Mouse (Mus musculus) left cerebral cortex, postnatal 36 days (tissue): ENCODE measurements around the gene Tomm40. TPM values are rescaled to one million over a fixed set of nuclear protein-coding genes. Genes with fewer than 3 reads are reported as not detected.

Experiments
- DNase-seq, 2 experiments: peaks; one replicate each; pipeline ENCODE4 v3.0.0; 2021 to 2022; ENCODE audit warnings: low spot score in 2 of 2, mixed read lengths in 1 of 2
- intact Hi-C: fragments of 180-260 bp; cut with DNase I; formaldehyde crosslinking; loops from one replicate; pipeline ENCODE4 v1.15.1; 2025
- total RNA-seq, 2 experiments: library from RNA; stranded (reverse); gene quantifications; 2 replicates each; pipeline ENCODE4 v1.2.3; 2021

The Tomm40 gene
- 100 to 1,000 TPM; 113 to 125 TPM for total RNA-seq

- DNase-seq, result peak; percentile 99
- intact Hi-C loops, result loop anchor here (2.0 kb wide), 1 partner anchor 51 kb away; the partner anchor contains the start of gene Clptm1
Measured at GRCm38 (mm10) chr7:19715239-19716054, at the start of gene Tomm40. Tomm40 (minus strand) TSS chr7:19715438.

DNA sequence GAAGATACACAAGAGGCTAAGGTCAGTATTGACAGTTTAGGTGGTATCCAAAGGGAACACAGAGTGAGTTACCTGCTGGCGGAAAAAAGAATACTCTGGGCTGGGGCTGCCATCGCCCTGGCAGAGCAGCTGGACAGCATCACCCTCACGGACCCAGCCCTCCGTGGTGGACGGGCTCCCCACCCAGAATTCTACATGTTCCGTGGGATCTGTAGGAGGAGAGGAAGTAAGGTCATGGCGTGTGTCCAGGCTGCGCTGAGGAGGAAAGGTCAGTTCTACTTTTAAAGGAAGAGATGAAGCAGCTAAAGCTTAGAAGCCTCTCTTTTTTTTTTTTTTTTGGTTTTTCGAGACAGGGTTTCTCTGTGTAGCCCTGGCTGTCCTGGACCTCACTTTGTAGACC, 49.3 kb upstream of the Tomm40 start:
- intact Hi-C loops, result no loop called here
- DNase-seq, result no peak

GRCm38 (mm10) chr7:19763829-19764477, 48.7 kb upstream of the Tomm40 start:
- DNase-seq, result no peak
- intact Hi-C loops, result no loop called here

DNA sequence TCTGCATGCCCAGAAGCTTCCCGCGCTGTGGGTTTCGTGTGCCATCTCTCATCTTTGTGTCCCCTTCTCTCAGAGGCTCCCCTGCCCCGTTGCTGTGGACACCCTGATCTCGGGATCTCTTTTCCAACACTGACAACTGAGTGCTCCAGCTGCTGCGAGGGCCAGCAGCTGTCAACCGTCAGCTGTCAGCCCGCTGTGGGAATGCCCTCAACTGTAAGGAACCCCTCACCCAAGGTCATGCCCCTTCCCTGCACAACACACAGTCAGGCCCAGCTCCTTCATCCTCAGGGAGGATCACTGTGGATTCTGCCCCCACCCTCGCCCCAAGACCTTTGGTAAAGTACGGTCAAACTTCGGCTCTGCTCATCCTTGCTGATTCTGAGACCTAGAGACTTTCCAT, 47.0 kb upstream of the Tomm40 start:
- intact Hi-C loops, result no loop called here
- no peak for DNase-seq

DNA sequence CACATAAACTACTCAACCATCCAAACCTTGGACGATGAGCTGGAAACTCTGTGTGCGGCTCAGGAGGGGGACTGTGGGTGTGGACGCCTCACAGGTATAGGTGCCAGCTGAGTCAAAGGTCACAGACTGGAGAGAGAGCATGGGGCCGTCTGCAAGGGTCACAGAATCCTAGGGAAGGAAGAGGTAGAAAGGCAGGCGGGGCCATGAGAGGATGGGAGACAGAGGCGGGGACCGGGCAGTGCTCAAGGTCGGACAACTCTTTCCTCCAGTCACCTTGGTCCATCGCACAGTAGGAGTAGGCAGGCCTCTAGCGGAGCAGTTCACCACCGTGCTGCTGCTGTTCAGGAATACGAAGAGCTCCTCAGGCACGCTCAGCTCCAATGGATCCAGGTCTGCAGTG, 44.8 kb upstream of the Tomm40 start:
- DNase-seq, result no peak
- intact Hi-C loops, result no loop called here

GRCm38 (mm10) chr7:19758623-19759022, 43.4 kb upstream of the Tomm40 start:
- no peak for DNase-seq
- intact Hi-C loops, result no loop called here

DNA sequence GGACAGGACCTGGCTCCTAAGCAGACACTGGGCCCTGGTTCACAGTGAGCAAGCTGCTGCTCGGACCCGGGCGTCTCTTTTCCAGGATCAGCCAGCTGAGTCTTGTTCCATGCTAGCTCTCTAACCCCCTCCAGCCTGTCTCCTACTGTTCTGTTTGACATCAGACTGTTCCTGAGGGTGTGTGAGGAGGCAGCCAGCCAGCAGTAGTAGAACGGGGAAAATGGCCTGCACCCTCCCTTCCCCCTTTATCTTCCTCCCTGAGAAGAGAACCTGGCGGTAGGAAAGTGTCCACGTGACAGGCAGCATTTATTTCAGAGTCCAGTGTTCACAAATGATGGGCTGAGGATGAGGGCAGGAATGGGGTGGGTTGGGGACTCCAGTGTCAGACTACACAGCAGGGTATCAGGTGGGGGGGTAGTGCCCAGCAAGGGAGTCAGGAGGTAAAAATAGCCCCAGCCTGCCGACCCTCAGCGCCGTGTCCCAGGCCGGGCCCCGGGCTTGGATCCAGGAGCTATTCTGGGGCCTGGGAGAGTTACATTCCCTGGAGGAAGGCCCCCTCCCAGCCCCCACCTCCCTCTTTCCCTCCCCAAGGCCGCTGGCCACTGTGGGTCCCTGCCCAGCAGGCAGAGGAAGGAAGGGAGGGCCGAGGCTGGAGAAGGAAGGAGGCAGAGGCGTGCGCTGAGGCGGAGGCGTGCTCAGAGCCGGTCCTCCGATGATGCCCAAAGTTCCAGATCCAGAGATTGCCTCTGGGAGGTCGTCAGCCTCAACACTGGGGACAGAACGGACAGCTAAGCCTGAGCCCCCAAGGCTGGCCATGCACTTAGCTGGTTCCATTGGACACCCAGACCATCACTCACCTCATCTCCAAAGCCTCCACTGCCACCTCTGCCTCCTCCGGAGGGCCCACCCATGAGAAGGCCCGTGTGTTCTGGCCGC, 40.9 kb upstream of the Tomm40 start:
- intact Hi-C loops, result no loop called here
- no peak for DNase-seq

DNA sequence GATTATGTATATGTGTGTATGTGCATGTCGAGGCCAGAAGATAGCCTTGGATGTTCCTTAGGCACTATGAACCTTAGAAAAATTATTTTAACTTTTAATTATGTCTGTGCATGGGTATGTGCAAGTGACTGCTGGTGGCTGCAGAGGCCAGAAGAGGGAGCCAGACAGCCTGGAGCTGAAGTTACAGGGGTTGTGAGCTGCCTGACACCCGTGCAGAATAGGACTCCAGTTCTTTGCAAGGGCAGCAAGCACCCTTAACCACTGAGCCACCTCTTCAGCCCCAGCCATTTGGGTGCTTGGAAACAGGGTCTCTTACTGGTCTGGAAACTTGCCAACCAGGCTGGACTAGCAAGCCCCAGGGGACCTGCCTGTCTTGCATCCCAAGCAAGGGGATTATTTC, 39.8 kb upstream of the Tomm40 start:
- no peak for DNase-seq
- intact Hi-C loops, result no loop called here

GRCm38 (mm10) chr7:19754065-19754464, 38.8 kb upstream of the Tomm40 start:
- no peak for DNase-seq
- intact Hi-C loops, result no loop called here

DNA sequence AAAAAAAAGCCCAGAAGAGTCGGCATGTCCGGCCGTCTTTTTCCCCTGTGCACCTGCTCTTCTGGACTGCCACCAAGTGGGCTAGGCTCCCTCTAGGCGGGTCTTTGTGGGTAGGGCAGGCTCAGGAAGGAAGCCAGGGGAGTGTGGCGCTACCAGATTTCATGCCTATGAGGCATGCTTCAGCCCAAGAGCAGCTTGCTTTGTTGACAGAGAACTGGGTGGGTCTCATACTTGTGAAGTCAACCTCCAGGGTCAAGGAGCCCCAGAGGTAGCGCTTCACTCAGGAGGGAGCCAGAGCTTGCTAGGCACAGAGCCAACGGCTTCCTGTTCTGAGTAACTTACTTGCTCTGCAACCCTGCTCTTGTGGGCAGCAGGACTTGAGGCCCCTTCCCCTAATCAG, 38.3 kb upstream of the Tomm40 start:
- intact Hi-C loops, result no loop called here
- no peak for DNase-seq

DNA sequence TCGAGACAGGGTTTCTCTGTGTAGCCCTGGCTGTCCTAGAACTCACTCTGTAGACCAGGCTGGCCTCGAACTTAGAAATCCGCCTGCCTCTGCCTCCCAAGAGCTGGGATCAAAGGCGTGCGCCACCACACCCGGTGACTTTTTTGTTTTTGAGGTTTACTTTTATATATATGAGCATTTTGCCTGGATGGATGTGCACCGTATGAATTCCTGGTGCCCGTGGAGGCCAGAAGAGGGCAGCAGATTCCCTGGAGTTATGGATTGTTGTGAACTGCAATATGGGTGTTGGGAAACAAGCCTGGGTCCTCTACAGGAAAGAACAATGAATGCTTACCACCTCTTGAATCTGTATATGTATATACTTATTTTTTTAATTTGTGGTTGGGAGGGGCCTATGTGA, 37.4 kb upstream of the Tomm40 start:
- intact Hi-C loops, result no loop called here

GRCm38 (mm10) chr7:19751070-19751383, 35.8 kb upstream of the Tomm40 start:
- intact Hi-C loops, result no loop called here
- DNase-seq, result no peak

More for the DNA sequence above, 37.4 kb upstream of the Tomm40 start:
- DNase-seq, result no peak

GRCm38 (mm10) chr7:19750217-19751069, 35.2 kb upstream of the Tomm40 start, which contains the start of gene Nectin2:
Nectin2 (minus strand) TSS chr7:19750483.
- peak; percentile 68 to 78 for DNase-seq
- intact Hi-C loops, result loop anchor here (1.0 kb wide), 1 partner anchor 39 kb away; no protein-coding TSS in a partner anchor

- DNase-seq, result peak; percentile 86 to 92
- intact Hi-C loops, result loop anchor here (1.0 kb wide), 1 partner anchor 40 kb away; no protein-coding TSS in a partner anchor
Measured at GRCm38 (mm10) chr7:19749389-19750216, 34.4 kb upstream of the Tomm40 start.

DNA sequence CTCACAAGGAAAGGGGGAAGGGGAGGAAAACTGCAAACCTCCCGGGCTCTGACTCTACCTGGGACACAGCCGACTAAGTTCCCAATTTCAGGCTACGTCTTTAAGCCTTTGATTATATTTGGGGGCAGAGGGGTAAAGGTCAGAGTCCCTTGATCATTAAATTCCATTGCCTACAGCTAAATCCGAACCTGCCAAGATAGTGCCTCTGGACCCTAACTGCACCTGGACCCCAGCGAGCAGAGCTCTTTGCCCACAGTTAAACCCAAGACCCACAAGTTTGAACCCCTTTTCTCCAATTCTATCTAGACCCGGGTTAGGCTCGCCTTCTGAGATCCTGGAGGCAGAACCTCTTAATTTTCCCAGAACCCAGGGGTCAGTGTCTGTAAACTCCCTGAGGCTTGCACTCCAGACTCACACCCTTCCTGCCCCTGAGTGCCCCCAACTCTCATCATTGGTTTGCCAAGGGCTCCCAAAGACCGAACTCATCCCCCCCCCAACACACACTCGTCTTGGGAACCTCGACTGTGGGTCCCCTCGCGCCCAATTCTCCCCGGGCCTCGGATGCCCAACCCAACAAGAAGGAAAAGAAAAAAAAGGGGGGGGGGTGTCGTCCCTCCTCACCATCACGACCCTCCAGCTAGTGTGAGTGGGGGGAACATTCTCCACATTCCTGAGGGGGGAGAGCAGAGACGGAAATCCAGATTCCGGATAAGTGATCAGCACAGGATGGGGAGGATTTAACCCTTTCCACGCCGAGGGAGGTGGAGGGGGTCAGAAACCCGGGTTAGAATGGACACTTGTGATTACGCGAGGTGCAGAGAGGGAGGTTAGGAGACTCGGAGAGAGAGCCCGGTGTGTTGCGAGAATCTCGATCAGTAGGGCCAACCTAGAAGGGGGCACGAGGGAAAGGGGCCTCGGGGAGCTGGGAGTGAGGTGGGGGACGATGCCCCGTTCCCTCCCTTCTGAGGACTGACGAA, 33.3 kb upstream of the Tomm40 start:
- DNase-seq, result peak in 1 of 2 experiments; percentile 13
- intact Hi-C loops, result no loop called here

DNA sequence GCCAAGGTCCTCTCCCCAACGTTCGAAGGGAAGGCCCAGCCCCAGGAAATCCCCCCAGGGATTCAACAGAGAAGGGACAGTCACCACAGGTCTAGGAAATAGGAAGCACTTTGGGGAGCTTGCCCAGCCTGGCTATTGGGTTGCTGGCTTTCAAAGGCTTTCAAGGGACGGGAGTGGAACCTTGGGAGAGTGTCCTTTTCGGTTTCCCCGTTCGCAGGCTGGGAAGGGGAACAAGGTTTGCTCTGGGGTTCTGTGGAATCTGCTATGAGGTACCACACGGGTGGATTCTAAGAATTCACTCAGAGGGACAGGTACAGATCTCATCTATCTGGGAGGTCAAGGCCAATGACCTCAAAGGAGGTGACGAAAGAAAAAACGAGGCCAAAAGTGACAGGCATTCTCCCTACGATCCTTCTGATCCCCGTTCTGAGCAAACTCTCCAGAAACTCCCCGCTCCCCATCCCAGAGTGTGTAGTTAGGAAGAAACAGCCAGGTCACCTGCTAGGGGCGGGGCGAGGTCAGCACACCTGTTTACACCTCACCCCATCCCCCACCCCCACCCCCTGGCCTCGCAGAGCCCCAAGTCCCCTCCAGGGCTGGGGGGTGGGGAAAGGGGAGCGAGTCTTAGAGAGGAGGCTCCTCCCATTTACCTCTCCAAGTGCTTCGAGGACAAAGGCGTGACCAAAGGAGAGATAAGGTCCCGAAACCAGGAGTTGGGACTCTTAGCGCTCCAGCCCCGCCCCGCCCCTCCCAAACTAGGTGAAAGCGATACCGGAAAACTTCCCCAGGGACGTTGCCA, 32.4 kb upstream of the Tomm40 start:
- no peak for DNase-seq
- intact Hi-C loops, result no loop called here
